8 mouse cellular contexts compared by ENCODE assay signal in genomic region chr2:119325568-119326143, GRCm38 (mm10). TPM values are rescaled to one million over a fixed set of nuclear protein-coding genes. Genes with fewer than 3 reads are reported as not detected.
DNase-seq lines count a peak whose midpoint lies in the region; ATAC-seq and TF ChIP-seq lines count a peak whose summit lies in the region.

Gene Dll4, plus strand, starts transcription at chr2:119325784.

- peaks cover 71% of the 10 kb centered on the region for H3K4me1 ChIP-seq in G1E (ENCODE audit: insufficient read depth, low read depth, low read length)
- peaks cover 62% of the 10 kb centered on the region for H3K4me1 ChIP-seq in embryonic facial prominence, embryonic 13.5 days

- H3K36me3 ChIP-seq in G1E (replicated peaks): no peaks in the 10 kb centered on the region
- H3K36me3 ChIP-seq in embryonic facial prominence, embryonic 13.5 days: no peaks in the 10 kb centered on the region

- peak; percentile 48 for DNase-seq in CD4-positive, CD25-positive, alpha-beta regulatory T cell, adult 2 months (ENCODE audit: low read depth, low spot score)
- peak; percentile 39 for DNase-seq in G1E (ENCODE audit: low spot score)
- peak; percentile 72 for DNase-seq in heart, postnatal 25 days (ENCODE audit: low spot score)
- peak; percentile 72 to 83 for DNase-seq in kidney, postnatal 4 days
- DNase-seq in mesoderm, embryonic 11.5 days (ENCODE audit: low read depth, low spot score): peak; percentile 53
- DNase-seq in left cerebral cortex, postnatal 36 days (ENCODE audit: low spot score in 2 of 2): no peak

- H3K4me2 ChIP-seq in embryonic facial prominence, embryonic 13.5 days: peak within 1 kb of the TSS; percentile 85

- intact Hi-C loops in heart, postnatal 25 days (cut with DNase I): no loop called here
- intact Hi-C loops in left cerebral cortex, postnatal 36 days (cut with DNase I): loop anchor here (5.0 kb wide), 1 partner anchor 87 kb away; no protein-coding TSS in a partner anchor

- no peak for ATAC-seq in G1E (ENCODE audit: extremely low read depth, insufficient number of reproducible peaks, low FRiP score, poor library complexity, severe bottlenecking)
- ATAC-seq in embryonic facial prominence, embryonic 13.5 days (ENCODE audit: insufficient number of reproducible peaks, insufficient read depth, low FRiP score, low TSS enrichment, low read depth): 0 out of 2 replicates have a peak, but pooled peaks have one; percentile 7
- no peak for ATAC-seq in activated CD4-positive, CD25-positive, alpha-beta regulatory T cell, adult 4 months

- peak within 1 kb of the TSS; percentile 70 for H3K9ac ChIP-seq in embryonic facial prominence, embryonic 13.5 days

- H3K27me3 ChIP-seq in G1E (ENCODE audit: insufficient read depth, low read length): peaks cover 77% of the 10 kb centered on the region
- H3K27me3 ChIP-seq in embryonic facial prominence, embryonic 13.5 days: peaks cover 99% of the 10 kb centered on the region

- TF ChIP-seq CTCF in G1E (IDR thresholded peaks at IDR 0.05; ENCODE audit: low read depth, low read length): no peak

- no peaks in the 10 kb centered on the region for H3K9me3 ChIP-seq in G1E (replicated peaks)
- H3K9me3 ChIP-seq in embryonic facial prominence, embryonic 13.5 days: no peaks in the 10 kb centered on the region

- H3K27ac ChIP-seq in embryonic facial prominence, embryonic 13.5 days: no peak within 1 kb of the TSS

- peak within 1 kb of the TSS; percentile 65; the same call in 1 of the 2 replicates for H3K4me3 ChIP-seq in G1E (ENCODE audit: low read depth, low read length)
- peak within 1 kb of the TSS; percentile 49 for H3K4me3 ChIP-seq in embryonic facial prominence, embryonic 13.5 days

- WGBS in embryonic facial prominence, embryonic 13.5 days: under 1% methylated on average over 33 of the region's 33 CpGs

RNA-seq across cellular contexts. Expression of gene Dll4, which starts in this region (rescaled TPM):
- 0.23 TPM in 1 of 2 replicates, not detected in the other for total RNA-seq in G1E (2014; fragmentation: Nextera tagmentation)
- total RNA-seq in G1E (2017): 0.33 TPM in 1 of 2 replicates, not detected in the other
- 0.09 TPM in 2 replicates for polyA plus RNA-seq in G1E (2012)
- 4.2 and 4.6 TPM in 2 replicates for polyA plus RNA-seq in embryonic facial prominence, embryonic 13.5 days (2015; fragmentation: Nextera tagmentation; extraction: Ambion mirVana)
- total RNA-seq in heart, postnatal 25 days (2021): 10 to 100 TPM; 16.7 to 22.5 TPM
- 1 to 10 TPM; 3.2 to 3.8 TPM for total RNA-seq in left cerebral cortex, postnatal 36 days (2021)
- polyA plus RNA-seq in activated CD4-positive, CD25-positive, alpha-beta regulatory T cell, adult 4 months (2017; shearing (Covaris generic)): not detected

Comparison
In these comparisons a context has a peak if more than half of its experiments do, and no peak if none do; other contexts are left out.
1. Peak in DNase-seq and H3K4me3 ChIP-seq in G1E; RNA of the gene not detected or under 1 TPM.
2. DNase-seq: peak in CD4-positive, CD25-positive, alpha-beta regulatory T cell, adult 2 months (single experiment), heart, postnatal 25 days (single experiment), kidney, postnatal 4 days (2 of 2) and mesoderm, embryonic 11.5 days (single experiment); none in left cerebral cortex, postnatal 36 days (0 of 2).